Mouse (Mus musculus): ENCODE measurements at regions not wholly inside any gene's neighbourhood (a gene's known extent, or its start where the extent isn't known, plus 50 kb on each side); places are given as distances from the start of the nearest gene placed in this dataset.

DNA sequence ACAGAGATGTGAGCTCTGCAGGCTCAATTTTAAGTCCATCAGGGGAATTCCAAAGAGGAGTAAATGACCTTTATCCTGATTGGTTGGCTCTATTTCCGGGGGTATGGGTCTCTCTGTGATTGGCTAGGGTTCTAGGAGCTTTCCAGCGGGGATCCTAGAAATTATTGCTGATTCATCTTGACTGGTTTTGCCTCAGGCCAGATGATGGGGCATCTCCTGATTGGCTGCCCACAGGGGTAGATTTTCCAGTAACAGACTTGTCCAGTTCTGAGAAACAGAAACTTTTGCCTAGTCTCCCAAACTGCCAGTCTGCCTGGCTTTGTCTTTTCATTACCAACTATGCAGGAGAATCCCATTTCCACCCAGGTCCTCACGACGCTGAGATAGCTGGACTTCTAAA is 301.3 kb downstream of the Ins1 start:
- no peak for DNase-seq (ENCODE audit: low read depth, low spot score)

GRCm38 (mm10) chr19:52534758-52535157 is 270.7 kb downstream of the Ins1 start:
- DNase-seq (ENCODE audit: low read depth, low spot score) = peak; percentile 14

DNA sequence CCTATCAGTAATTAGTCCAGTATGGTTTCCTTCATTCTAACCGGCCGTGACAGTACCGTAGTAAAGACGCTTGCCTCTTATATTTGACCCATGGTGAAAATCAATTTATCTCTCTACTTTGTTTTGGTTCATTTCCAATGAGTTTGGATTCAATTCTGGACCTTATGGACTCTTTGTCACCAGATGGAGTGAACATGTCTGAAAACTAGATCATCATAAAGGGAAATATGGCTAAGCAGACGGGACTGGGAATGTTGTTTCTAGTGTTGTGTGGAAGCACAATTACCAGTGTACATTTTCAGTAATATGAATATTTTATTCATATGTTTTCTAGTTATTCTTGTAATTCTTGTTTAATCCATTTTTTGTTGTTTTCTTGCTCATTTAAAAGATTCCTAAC is 261.4 kb downstream of the Ins1 start:
- no peak for DNase-seq (ENCODE audit: low read depth, low spot score)

DNA sequence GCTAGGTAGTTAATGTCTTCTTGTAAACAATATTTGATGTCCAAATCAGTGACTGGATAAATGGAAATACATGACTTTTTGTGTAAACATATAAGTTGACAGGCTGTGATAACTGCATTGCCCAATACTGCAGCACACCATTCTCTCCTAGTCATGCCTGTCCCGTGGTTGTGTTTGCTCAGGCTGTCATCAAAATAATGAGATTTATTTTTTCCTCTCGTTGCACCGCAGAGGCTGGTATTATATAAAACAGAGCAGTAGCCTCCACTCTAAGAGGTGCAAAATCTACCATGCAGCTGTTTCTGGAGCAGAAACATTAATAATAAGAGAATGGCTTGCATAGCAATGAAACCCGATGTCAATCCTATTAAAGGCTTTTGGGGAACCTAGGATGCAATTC is 239.2 kb downstream of the Ins1 start:
- DNase-seq (ENCODE audit: low read depth, low spot score) = no peak

All from forelimb bud, embryonic 11.5 days (tissue).